Mouse (Mus musculus) heart, embryonic 11.5 days (tissue): Measurements from ENCODE around the gene Tma7. TPM values are rescaled to one million over a fixed set of nuclear protein-coding genes. Genes with fewer than 3 reads are reported as not detected.

Experiments
- ATAC-seq: fragments of 200-750 bp; cut with Nextera tagmentation; replicated peaks from 2 replicates; pipeline ENCODE4 v1.8.0; 2017; ENCODE audit warnings: moderate library complexity; ENCODE audit not compliant: insufficient number of reproducible peaks, low FRiP score, low TSS enrichment
- H3K27ac ChIP-seq: fragments of 300-500 bp; sonication (generic); 2 replicates; pipeline ENCODE4 v1.5.1; 2014; ENCODE audit warnings: mild to moderate bottlenecking, low read depth, low read length
- H3K27me3 ChIP-seq: fragments of 300-500 bp; sonication (generic); 2 replicates; pipeline ENCODE4 v1.6.1; 2014; ENCODE audit warnings: mild to moderate bottlenecking, low read length, mixed read lengths; ENCODE audit not compliant: control insufficient read depth, insufficient read depth
- H3K36me3 ChIP-seq: fragments of 300-500 bp; sonication (generic); 2 replicates; pipeline ENCODE4 v1.6.1; 2014; ENCODE audit warnings: mild to moderate bottlenecking, low read length, moderate library complexity, mixed read lengths; ENCODE audit not compliant: control insufficient read depth, insufficient read depth
- H3K4me1 ChIP-seq: fragments of 300-500 bp; sonication (generic); 2 replicates; pipeline ENCODE4 v1.6.1; 2014; ENCODE audit warnings: low read length; ENCODE audit not compliant: control insufficient read depth, insufficient read depth
- H3K4me2 ChIP-seq: fragments of 300-500 bp; sonication (generic); 2 replicates; pipeline ENCODE4 v1.6.1; 2014; ENCODE audit warnings: mild to moderate bottlenecking, moderate library complexity
- H3K4me3 ChIP-seq: fragments of 300-500 bp; sonication (generic); 2 replicates; pipeline ENCODE4 v1.5.1; 2014; ENCODE audit warnings: low read depth, low read length
- H3K9ac ChIP-seq: fragments of 300-500 bp; sonication (generic); 2 replicates; pipeline ENCODE4 v1.6.1; 2014; ENCODE audit warnings: mild to moderate bottlenecking, low read depth, low read length, moderate library complexity
- H3K9me3 ChIP-seq: fragments of 300-500 bp; sonication (generic); replicated peaks from 2 replicates; pipeline ENCODE4 v1.6.1; 2016; ENCODE audit warnings: low read length; ENCODE audit not compliant: control insufficient read depth
- WGBS: fragments of 180-500 bp; shearing (Covaris S2); extraction: QIAGEN DNeasy Blood & Tissue Kit; methylation state at CpG from one replicate; pipeline ENCODE4 v1.1.7; 2014; ENCODE audit not compliant: insufficient replicate concordance; 5-methylcytosine and 5-hydroxymethylcytosine counted together
- polyA plus RNA-seq: library from polyadenylated mRNA; unstranded; fragments of >200 nt; fragmentation: Nextera tagmentation; extraction: Ambion mirVana; gene quantifications from 2 replicates; pipeline ENCODE4 v1.2.1, GENCODE M21; 2014

The Tma7 gene
- polyA plus RNA-seq, 1 experiment from 2014 or later = 790 TPM

GRCm38 (mm10) chr9:109040216-109040615 is 42.2 kb downstream of the Tma7 start:
- Histone ChIP-seq H3K9ac (no peak overlapping the region), H3K36me3 (no peaks in the 10 kb centered on the region), H3K9me3 (no peaks in the 10 kb centered on the region), H3K27me3 (no peaks in the 10 kb centered on the region), H3K4me1 (peaks cover 29% of the 10 kb centered on the region), H3K27ac (no peak overlapping the region), H3K4me3 (no peak overlapping the region), H3K4me2 (peak overlapping the region; percentile 87; the same call in 1 of the 2 replicates)
- 83% methylated on average over 8 of the region's 8 CpGs for WGBS
- ATAC-seq = no peak

- peak overlapping the region; percentile 70 for H3K4me3 ChIP-seq
- no peaks in the 10 kb centered on the region for H3K27me3 ChIP-seq
- no peak overlapping the region for H3K9ac ChIP-seq
- peak overlapping the region; percentile 87 for H3K4me2 ChIP-seq
- no peak for ATAC-seq
- peaks cover 29% of the 10 kb centered on the region for H3K4me1 ChIP-seq
- WGBS = 68% methylated on average over 4 of the region's 4 CpGs
- no peaks in the 10 kb centered on the region for H3K9me3 ChIP-seq
- H3K27ac ChIP-seq = no peak overlapping the region
- no peaks in the 10 kb centered on the region for H3K36me3 ChIP-seq
Observed at GRCm38 (mm10) chr9:109039681-109040080, 42.7 kb downstream of the Tma7 start.

- Histone ChIP-seq H3K4me3 (peak overlapping the region; percentile 70), H3K9ac (peak overlapping the region; percentile 86), H3K4me1 (peaks cover 29% of the 10 kb centered on the region), H3K4me2 (peak overlapping the region; percentile 87), H3K9me3 (no peaks in the 10 kb centered on the region), H3K36me3 (no peaks in the 10 kb centered on the region), H3K27me3 (no peaks in the 10 kb centered on the region), H3K27ac (peak overlapping the region; percentile 62)
- 14% methylated on average over 8 of the region's 8 CpGs for WGBS
- ATAC-seq = peak; percentile 31
Observed at GRCm38 (mm10) chr9:109038901-109039364, 43.5 kb downstream of the Tma7 start.

- Histone ChIP-seq H3K27me3 (no peaks in the 10 kb centered on the region), H3K9ac (peak within 1 kb of the TSS; percentile 86), H3K36me3 (no peaks in the 10 kb centered on the region), H3K4me2 (peak within 1 kb of the TSS; percentile 87), H3K4me1 (peaks cover 29% of the 10 kb centered on the region), H3K4me3 (peak within 1 kb of the TSS; percentile 70), H3K9me3 (no peaks in the 10 kb centered on the region), H3K27ac (peak within 1 kb of the TSS; percentile 62)
- ATAC-seq = peak; percentile 87
- WGBS = 2% methylated on average over 32 of the region's 40 CpGs
Observed at GRCm38 (mm10) chr9:109038086-109038895, 44.1 kb downstream of the Tma7 start, which contains the start of gene Shisa5. Gene Shisa5 (plus strand): TSS chr9:109038565.

- no peak overlapping the region for H3K4me3 ChIP-seq
- no peaks in the 10 kb centered on the region for H3K9me3 ChIP-seq
- H3K27ac ChIP-seq = no peak overlapping the region
- H3K27me3 ChIP-seq = no peaks in the 10 kb centered on the region
- no peak overlapping the region for H3K4me2 ChIP-seq
- 76% methylated on average over 6 of the region's 6 CpGs for WGBS
- no peaks in the 10 kb centered on the region for H3K36me3 ChIP-seq
- H3K9ac ChIP-seq = no peak overlapping the region
- H3K4me1 ChIP-seq = no peaks in the 10 kb centered on the region
- no peak for ATAC-seq
Observed at GRCm38 (mm10) chr9:109032435-109032834, 50.0 kb downstream of the Tma7 start.

- H3K4me1 ChIP-seq = no peaks in the 10 kb centered on the region
- H3K27ac ChIP-seq = no peak overlapping the region
- H3K36me3 ChIP-seq = no peaks in the 10 kb centered on the region
- H3K27me3 ChIP-seq = no peaks in the 10 kb centered on the region
- WGBS = 71% methylated on average over 8 of the region's 8 CpGs
- no peak overlapping the region for H3K9ac ChIP-seq
- ATAC-seq = no peak
- no peak overlapping the region for H3K4me3 ChIP-seq
- no peak overlapping the region for H3K4me2 ChIP-seq
- H3K9me3 ChIP-seq = no peaks in the 10 kb centered on the region
Observed at GRCm38 (mm10) chr9:109031686-109032085, 50.7 kb downstream of the Tma7 start.

- no peak for ATAC-seq
- H3K4me2 ChIP-seq = no peak overlapping the region
- H3K4me1 ChIP-seq = no peaks in the 10 kb centered on the region
- no peaks in the 10 kb centered on the region for H3K27me3 ChIP-seq
- H3K9me3 ChIP-seq = no peaks in the 10 kb centered on the region
- H3K9ac ChIP-seq = no peak overlapping the region
- H3K36me3 ChIP-seq = no peaks in the 10 kb centered on the region
- no peak overlapping the region for H3K27ac ChIP-seq
- H3K4me3 ChIP-seq = no peak overlapping the region
- 90% methylated on average over 7 of the region's 7 CpGs for WGBS
Observed at GRCm38 (mm10) chr9:109031001-109031400, 51.4 kb downstream of the Tma7 start.

- H3K4me2 ChIP-seq = no peak overlapping the region
- ATAC-seq = no peak
- no peaks in the 10 kb centered on the region for H3K27me3 ChIP-seq
- 75% methylated on average over 3 of the region's 3 CpGs for WGBS
- H3K36me3 ChIP-seq = no peaks in the 10 kb centered on the region
- H3K4me1 ChIP-seq = no peaks in the 10 kb centered on the region
- no peak overlapping the region for H3K27ac ChIP-seq
- no peak overlapping the region for H3K9ac ChIP-seq
- no peaks in the 10 kb centered on the region for H3K9me3 ChIP-seq
- no peak overlapping the region for H3K4me3 ChIP-seq
Observed at GRCm38 (mm10) chr9:109030312-109030711, 52.1 kb downstream of the Tma7 start.

GRCm38 (mm10) chr9:109028919-109029318 is 53.5 kb downstream of the Tma7 start:
- Histone ChIP-seq H3K27me3 (no peaks in the 10 kb centered on the region), H3K27ac (no peak overlapping the region), H3K4me2 (no peak overlapping the region), H3K4me3 (no peak overlapping the region), H3K36me3 (no peaks in the 10 kb centered on the region), H3K9ac (no peak overlapping the region), H3K9me3 (no peaks in the 10 kb centered on the region), H3K4me1 (no peaks in the 10 kb centered on the region)
- no peak for ATAC-seq
- WGBS = 71% methylated on average over 5 of the region's 5 CpGs
